Mouse (Mus musculus): Measurements from ENCODE around the gene Gna15.

GRCm38 (mm10) chr10:81456983-81457563 is 67.0 kb downstream of the Gna15 start:
- TF ChIP-seq POLR2A (IDR thresholded peaks at IDR 0.05; ENCODE audit: borderline replicate concordance, control insufficient read depth, low read depth, low read length), result no peak
- no peak for TF ChIP-seq CTCF (IDR thresholded peaks at IDR 0.05; ENCODE audit: control insufficient read depth, insufficient read depth, low read length)

Data from bone marrow, adult 2 months (tissue).